Mouse (Mus musculus): ENCODE data around the gene Pask.
A peak's percentile ranks its signal among the peaks of the same experiment; 100 is the strongest.

Gene Pask

DNA sequence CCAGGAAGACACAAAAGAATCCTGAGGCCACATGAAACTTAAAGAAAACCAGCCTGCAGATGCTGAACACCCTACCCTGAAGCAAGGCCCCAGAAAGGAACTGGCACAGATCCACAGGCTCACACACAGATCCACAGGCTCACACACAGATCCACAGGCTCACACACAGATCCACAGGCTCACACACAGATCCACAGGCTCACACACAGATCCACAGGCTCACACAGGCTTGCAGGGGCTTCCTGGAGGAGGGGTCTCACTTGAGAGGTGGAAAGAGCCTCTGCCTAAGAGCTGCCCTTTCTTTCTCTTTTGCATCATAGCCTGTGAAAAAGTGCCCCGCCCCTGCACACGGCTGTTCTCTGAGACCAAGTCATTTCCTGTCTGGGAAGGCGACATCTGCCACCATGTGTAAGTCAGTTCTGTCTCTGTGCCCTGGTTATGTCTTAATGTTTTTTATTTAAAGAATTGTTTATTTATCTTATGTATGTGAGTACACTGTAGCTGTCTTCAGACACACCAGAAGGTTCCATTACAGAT lies 53.5 kb downstream of the Pask start:
- no peak for DNase-seq (ENCODE audit: low spot score)

DNA sequence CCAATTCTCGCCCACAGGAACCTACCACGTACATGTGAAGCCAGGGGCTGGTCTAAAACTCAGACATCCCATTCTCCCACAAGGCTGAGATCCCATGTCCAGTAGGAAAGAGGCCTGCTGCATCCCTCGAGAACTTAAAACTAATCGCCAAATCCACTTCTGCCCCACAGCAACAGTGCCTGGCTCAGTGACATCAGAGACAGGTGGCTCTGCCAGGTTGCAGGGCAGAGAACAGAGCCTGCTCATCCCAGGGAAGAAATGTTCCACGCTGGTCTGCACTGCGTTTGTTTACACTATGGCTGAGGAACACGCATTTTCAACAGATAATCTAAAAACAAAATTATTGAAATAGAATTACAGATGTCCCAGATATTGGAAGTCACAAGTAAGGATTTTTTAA lies 66.2 kb downstream of the Pask start:
- DNase-seq (ENCODE audit: low spot score), result no peak

DNA sequence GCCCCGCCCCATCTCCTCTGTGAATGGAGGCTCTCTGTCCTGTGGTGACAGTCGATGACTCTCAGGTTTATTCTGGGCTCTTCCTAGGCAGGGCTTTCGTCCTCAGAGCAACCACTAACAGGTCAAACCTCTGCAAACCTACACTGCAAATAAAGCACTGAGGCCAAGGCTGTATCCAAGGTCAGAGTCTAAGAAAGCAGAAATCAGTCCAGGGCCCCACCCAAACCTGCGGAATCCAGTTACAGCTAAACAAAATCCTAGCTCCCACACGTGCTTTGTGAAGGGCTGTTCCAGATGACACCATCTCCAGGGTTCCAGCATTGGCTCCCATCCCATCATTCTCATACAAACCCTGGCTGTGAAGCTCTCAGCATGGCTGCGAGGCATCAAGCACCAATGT lies 67.7 kb downstream of the Pask start:
- DNase-seq (ENCODE audit: low spot score), result no peak

DNA sequence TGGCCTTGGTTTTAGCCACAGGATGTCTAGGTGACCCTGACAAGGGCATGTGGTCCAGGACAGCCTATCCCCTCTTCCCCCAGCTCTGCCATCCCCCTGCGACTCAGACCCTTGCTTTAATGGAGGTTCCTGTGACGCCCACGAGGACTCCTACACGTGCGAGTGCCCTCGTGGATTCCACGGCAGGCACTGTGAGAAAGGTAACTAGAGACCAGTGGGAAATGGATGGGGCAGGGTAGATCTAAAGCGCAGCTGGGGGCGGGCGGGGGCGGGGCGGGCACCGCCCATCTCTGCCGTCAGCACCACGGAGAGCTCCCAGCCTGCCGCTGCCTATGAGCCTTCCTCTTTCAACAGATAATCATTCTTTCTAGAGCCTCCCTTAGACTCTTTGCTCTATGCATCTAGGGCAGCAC lies 70.9 kb downstream of the Pask start:
- DNase-seq (ENCODE audit: low spot score), result peak; percentile 53

DNA sequence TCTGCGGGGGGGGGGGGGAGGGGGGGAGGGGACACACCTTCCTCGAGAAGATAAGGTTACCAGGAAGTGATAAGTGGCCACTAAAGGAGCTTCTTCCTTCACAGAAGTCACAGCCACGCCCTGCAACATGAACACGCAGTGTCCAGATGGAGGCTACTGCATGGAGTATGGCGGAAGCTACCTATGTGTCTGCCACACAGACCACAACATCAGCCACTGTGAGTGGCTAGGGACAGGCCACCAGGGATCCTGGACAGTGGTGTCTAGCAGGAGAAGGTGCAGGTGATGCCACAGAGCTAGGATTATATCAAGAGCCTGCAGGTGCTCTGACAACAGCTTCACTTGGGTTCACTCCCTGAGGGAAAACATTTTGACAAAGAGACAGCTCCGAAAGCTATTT lies 71.5 kb downstream of the Pask start:
- no peak for DNase-seq (ENCODE audit: low spot score)

DNA sequence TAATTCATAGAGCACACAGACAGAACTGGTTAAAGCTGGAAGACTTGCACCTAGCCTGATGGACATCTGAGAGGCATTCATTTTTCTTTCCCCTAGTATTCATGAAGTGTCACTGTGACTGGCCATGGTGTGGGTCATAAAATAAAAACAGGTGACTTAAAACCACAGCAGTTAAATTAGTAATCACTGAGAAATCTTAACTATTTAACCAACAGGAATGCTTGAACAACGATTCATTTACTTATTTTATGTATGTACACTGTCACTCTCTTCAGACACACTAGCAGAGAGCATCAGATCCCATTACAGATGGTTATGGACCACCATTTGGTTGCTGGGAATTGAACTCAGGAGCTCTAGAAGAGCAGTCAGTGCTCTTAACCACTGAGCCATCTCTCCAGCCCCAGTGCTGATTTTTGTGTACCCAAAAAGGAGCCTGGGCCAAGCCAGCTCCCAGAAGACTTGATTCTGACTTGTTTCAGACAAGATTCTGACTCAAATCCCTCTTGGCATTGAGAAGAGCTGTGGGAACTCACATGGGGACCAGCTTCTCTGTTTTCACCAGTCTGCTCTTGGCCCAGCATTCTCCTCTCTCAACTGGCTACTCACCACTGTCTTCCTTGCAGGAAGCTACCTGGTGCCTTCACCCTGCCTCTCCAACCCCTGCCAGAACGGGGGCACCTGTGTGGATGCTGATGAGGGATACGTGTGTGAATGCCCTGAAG lies 72.6 kb downstream of the Pask start:
- DNase-seq (ENCODE audit: low spot score), result no peak

DNA sequence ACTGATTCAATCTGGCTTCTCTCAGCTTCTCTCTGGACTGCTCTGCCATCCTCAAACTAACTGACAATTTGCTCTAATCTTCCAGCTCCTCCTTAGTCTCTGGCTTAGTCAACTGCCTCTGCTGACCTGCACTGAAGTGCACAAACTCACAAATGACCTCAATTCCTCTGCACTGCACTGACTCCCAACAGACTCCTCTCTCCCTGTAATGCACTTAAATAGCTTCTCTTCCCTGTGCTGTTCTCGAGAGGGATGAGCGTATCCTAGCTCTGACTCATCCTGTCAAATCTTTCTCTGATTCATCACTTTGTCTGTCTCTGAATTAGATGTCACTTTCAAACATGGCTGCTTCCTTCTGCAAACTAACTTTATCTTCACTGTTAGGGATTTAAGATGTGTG lies 75.0 kb downstream of the Pask start:
- DNase-seq (ENCODE audit: low spot score), result no peak

DNA sequence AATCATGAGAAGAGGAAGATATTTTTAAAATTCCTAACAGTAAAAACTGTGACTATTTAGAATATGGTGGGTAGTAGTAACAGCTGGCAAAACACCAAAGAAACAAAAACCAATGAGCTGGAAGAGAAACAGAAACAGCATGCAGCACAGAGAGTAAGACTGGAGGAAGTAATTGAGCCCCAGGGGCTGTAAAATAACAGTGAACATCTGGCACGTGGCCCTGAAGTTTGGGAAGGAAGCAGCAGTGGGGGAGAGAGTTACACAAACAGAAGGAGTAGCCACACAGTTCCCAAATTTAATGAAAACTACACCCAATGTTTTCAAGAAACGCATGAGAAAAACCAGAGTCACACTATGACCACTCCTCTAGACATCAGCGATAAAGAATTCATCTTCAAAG lies 76.1 kb downstream of the Pask start:
- DNase-seq (ENCODE audit: low spot score), result no peak

All from ovary, postnatal 36 days (tissue).